Comparison of ENCODE assay signal across 14 mouse cellular contexts in genomic region chr12:87093249-87093648, GRCm38 (mm10). TPM values are rescaled to one million over a fixed set of nuclear protein-coding genes. Genes with fewer than 3 reads are reported as not detected.
DNase-seq lines count a peak whose midpoint lies in the region; ATAC-seq and TF ChIP-seq lines count a peak whose summit lies in the region.
"Had no signal": no experiment of that assay in that cellular context is flagged by ENCODE, and none has a peak within 500 bp of the region (broad histone marks: within the 10 kb centered on the region; RNA-seq: fewer than 3 reads in every experiment).

No protein-coding gene starts in this region.

- H3K36me3 ChIP-seq in heart, embryonic 11.5 days (ENCODE audit: control insufficient read depth, insufficient read depth, low read length): no peaks in the 10 kb centered on the region
- H3K36me3 ChIP-seq in lung, embryonic 15.5 days: no peaks in the 10 kb centered on the region
- H3K36me3 ChIP-seq: liver, embryonic 15.5 days; midbrain, embryonic 12.5 days; neural tube, embryonic 12.5 days had no signal

- peak; percentile 15 for DNase-seq in heart, postnatal 4 days
- no peak for DNase-seq in lung, postnatal 4 days
- peak; percentile 51 for DNase-seq in cerebellum, adult 9-11 months
- DNase-seq in lung, postnatal 36 days: peak; percentile 26
- DNase-seq in gastrocnemius, adult 2 months: no peak
- DNase-seq in adrenal gland, postnatal 25 days: no peak
- DNase-seq: adrenal gland, postnatal 36 days had no signal

- intact Hi-C loops in gastrocnemius, adult 2 months (cut with DNase I): no loop called here

- no peak for ATAC-seq in heart, embryonic 11.5 days (replicated peaks; ENCODE audit: insufficient number of reproducible peaks, low FRiP score, low TSS enrichment)
- peak; percentile 21; the same call in 1 of the 2 replicates for ATAC-seq in lung, embryonic 15.5 days (ENCODE audit: borderline replicate concordance, extremely low read depth, low FRiP score, low TSS enrichment)
- ATAC-seq: intestine, embryonic 16.5 days had no signal

- H3K4me1 ChIP-seq in heart, embryonic 11.5 days (ENCODE audit: control insufficient read depth, insufficient read depth, low read length): peaks cover 11% of the 10 kb centered on the region
- H3K4me1 ChIP-seq in lung, embryonic 15.5 days: no peaks in the 10 kb centered on the region
- H3K4me1 ChIP-seq: liver, embryonic 15.5 days; midbrain, embryonic 12.5 days; neural tube, embryonic 12.5 days had no signal

- no peak overlapping the region for H3K27ac ChIP-seq in heart, embryonic 11.5 days (ENCODE audit: low read depth, low read length)
- no peak overlapping the region for H3K27ac ChIP-seq in lung, embryonic 15.5 days
- no peak overlapping the region for H3K27ac ChIP-seq in gastrocnemius, adult 2 months
- H3K27ac ChIP-seq: liver, embryonic 15.5 days; midbrain, embryonic 12.5 days; neural tube, embryonic 12.5 days had no signal

- 67% methylated on average over 4 of the region's 4 CpGs for WGBS in heart, embryonic 11.5 days (ENCODE audit: insufficient replicate concordance)
- 52% methylated on average over 4 of the region's 4 CpGs for WGBS in lung, embryonic 15.5 days

- H3K9ac ChIP-seq in heart, embryonic 11.5 days (ENCODE audit: low read depth, low read length): no peak overlapping the region
- H3K9ac ChIP-seq in lung, embryonic 15.5 days: no peak overlapping the region
- H3K9ac ChIP-seq: liver, embryonic 15.5 days; midbrain, embryonic 12.5 days; neural tube, embryonic 12.5 days had no signal

- no peak overlapping the region for H3K4me3 ChIP-seq in heart, embryonic 11.5 days (ENCODE audit: low read depth, low read length)
- H3K4me3 ChIP-seq in lung, embryonic 15.5 days: no peak overlapping the region
- no peak overlapping the region for H3K4me3 ChIP-seq in gastrocnemius, adult 2 months
- H3K4me3 ChIP-seq: liver, embryonic 15.5 days; midbrain, embryonic 12.5 days; neural tube, embryonic 12.5 days had no signal

- H3K4me2 ChIP-seq in heart, embryonic 11.5 days: no peak overlapping the region
- no peak overlapping the region for H3K4me2 ChIP-seq in lung, embryonic 15.5 days
- H3K4me2 ChIP-seq: liver, embryonic 15.5 days; midbrain, embryonic 12.5 days; neural tube, embryonic 12.5 days had no signal

- H3K9me3 ChIP-seq in heart, embryonic 11.5 days (replicated peaks; ENCODE audit: control insufficient read depth, low read length): no peaks in the 10 kb centered on the region
- H3K9me3 ChIP-seq in lung, embryonic 15.5 days: no peaks in the 10 kb centered on the region
- H3K9me3 ChIP-seq: liver, embryonic 15.5 days; midbrain, embryonic 12.5 days; neural tube, embryonic 12.5 days had no signal

- TF ChIP-seq CTCF in gastrocnemius, adult 2 months (IDR thresholded peaks at IDR 0.05): no peak

- H3K27me3 ChIP-seq in heart, embryonic 11.5 days (ENCODE audit: control insufficient read depth, insufficient read depth, low read length): no peaks in the 10 kb centered on the region
- H3K27me3 ChIP-seq in lung, embryonic 15.5 days: no peaks in the 10 kb centered on the region
- H3K27me3 ChIP-seq: midbrain, embryonic 12.5 days; neural tube, embryonic 12.5 days had no signal

RNA-seq across cellular contexts. Expression of gene Ngb, which starts 9.1 kb away (rescaled TPM):
- not detected for total RNA-seq in heart, postnatal 4 days (2021)
- polyA plus RNA-seq in heart, embryonic 11.5 days (2014; fragmentation: Nextera tagmentation; extraction: Ambion mirVana): 0.16 TPM in 1 of 2 replicates, not detected in the other
- 6.4 and 7.1 TPM in 2 replicates for polyA plus RNA-seq in lung, embryonic 15.5 days (2015; fragmentation: Nextera tagmentation; extraction: Ambion mirVana)
- total RNA-seq in gastrocnemius, adult 2 months (2021): under 1 TPM; 0.14 to 0.20 TPM
- 1.3 TPM in 2 replicates for total RNA-seq in adrenal gland, postnatal 25 days (2021)
- total RNA-seq: common myeloid progenitor, adult 5-6 weeks had no signal
- polyA plus RNA-seq: liver, embryonic 15.5 days had no signal

RNA-seq across cellular contexts. Expression of gene Gstz1, which starts 53.7 kb away (rescaled TPM):
- 10 to 100 TPM; 51.8 to 53.9 TPM for total RNA-seq in heart, postnatal 4 days (2021)
- 49.0 and 52.7 TPM in 2 replicates for polyA plus RNA-seq in heart, embryonic 11.5 days (2014; fragmentation: Nextera tagmentation; extraction: Ambion mirVana)
- 33.3 and 34.4 TPM in 2 replicates for polyA plus RNA-seq in lung, embryonic 15.5 days (2015; fragmentation: Nextera tagmentation; extraction: Ambion mirVana)
- total RNA-seq in gastrocnemius, adult 2 months (2021): 10 to 100 TPM; 33.1 to 40.2 TPM
- 106 and 112 TPM in 2 replicates for total RNA-seq in adrenal gland, postnatal 25 days (2021)

RNA-seq across cellular contexts. Expression of gene Pomt2, which starts 54.5 kb away (rescaled TPM):
- total RNA-seq in heart, postnatal 4 days (2021): 10 to 100 TPM; 10.7 to 11.9 TPM
- polyA plus RNA-seq in heart, embryonic 11.5 days (2014; fragmentation: Nextera tagmentation; extraction: Ambion mirVana): 14.5 and 15.2 TPM in 2 replicates
- polyA plus RNA-seq in lung, embryonic 15.5 days (2015; fragmentation: Nextera tagmentation; extraction: Ambion mirVana): 16.4 and 16.8 TPM in 2 replicates
- 1 to 10 TPM; 6.2 to 6.3 TPM for total RNA-seq in gastrocnemius, adult 2 months (2021)
- 13.7 and 17.7 TPM in 2 replicates for total RNA-seq in adrenal gland, postnatal 25 days (2021)

Comparison
In these comparisons a context has a peak if more than half of its experiments do, and no peak if none do; other contexts are left out.
1. DNase-seq: peak in heart, postnatal 4 days (single experiment), cerebellum, adult 9-11 months (single experiment) and lung, postnatal 36 days (single experiment); none in lung, postnatal 4 days (0 of 2), gastrocnemius, adult 2 months (single experiment) and adrenal gland, postnatal 25 days (single experiment).